Mouse (Mus musculus) cerebellum, adult 11 months (tissue): ENCODE data around the gene Olfr531.

ENCODE experiments used
- DNase-seq: peaks from one replicate; pipeline ENCODE4 v3.0.0; 2022

Olfr531 gene

DNA sequence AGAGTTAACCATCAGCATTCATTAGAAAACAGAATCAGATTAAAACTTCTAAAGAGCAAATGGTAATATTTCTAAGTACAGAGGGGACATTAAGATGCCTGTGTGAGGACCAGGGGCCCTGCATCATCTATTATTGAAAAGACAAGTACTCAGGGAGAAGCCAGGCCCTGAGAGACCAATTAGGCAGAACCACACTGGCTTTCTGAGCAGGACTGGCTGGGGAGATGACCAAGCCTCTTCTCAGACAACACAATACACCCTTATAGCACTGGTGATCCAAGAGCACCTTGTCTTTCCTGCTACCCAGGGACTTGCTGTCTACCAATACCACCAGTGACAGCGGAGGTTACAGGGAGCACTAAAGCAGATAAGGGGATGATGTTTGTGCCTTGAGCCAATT lies at the start of gene Olfr531:
Gene Olfr531 (minus strand): TSS at position 101 of the 400 bp plus-strand sequence.
- DNase-seq = no peak

DNA sequence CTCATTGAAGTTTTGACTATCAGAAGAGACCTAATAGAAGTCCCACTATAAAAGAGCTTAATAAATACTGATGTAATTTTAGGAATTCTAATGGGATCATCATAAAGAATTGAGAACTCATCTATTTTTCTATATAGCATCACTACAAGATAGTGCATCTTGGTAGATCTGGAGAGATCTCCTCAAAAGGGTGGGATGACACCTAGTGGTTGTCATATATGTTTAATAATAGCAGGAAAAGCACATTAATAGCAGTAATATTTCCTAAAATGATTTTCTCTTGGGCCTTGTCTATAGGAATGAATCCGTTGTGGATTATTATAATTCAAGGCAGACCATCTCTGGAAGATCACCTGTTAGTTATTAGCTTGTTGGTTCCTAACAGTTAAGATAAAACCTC lies 40.4 kb upstream of the Olfr531 start:
- no peak for DNase-seq

GRCm38 (mm10) chr7:140421539-140421938 lies 18.8 kb upstream of the Olfr531 start, which contains the start of gene Olfr532:
Gene Olfr532, minus strand, starts transcription at chr7:140421639.
- no peak for DNase-seq

GRCm38 (mm10) chr7:140376911-140377310 lies 25.8 kb downstream of the Olfr531 start:
- DNase-seq = no peak

GRCm38 (mm10) chr7:140376231-140376630 lies 26.5 kb downstream of the Olfr531 start, which contains the start of gene Olfr530:
Gene Olfr530, minus strand, starts transcription at chr7:140376331.
- DNase-seq = no peak

DNA sequence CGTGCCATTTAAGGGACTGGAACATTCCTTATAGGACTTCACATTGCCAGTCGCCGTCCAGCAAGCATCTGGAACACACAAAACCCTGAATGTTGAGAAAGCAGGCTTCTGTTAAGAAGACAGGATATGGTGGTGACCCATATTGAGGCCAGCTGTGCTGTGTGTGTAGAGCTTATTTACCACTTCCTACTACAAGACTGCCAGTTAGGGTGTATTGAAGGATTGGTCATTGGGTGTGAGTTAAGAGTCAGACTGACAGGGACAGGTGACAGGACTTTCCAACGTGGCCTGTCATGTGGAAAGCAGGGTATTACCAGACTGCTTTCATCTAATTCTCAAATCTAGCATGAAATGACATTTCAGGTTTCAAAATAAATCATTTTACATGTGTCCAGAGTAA lies 28.4 kb downstream of the Olfr531 start:
- no peak for DNase-seq

DNA sequence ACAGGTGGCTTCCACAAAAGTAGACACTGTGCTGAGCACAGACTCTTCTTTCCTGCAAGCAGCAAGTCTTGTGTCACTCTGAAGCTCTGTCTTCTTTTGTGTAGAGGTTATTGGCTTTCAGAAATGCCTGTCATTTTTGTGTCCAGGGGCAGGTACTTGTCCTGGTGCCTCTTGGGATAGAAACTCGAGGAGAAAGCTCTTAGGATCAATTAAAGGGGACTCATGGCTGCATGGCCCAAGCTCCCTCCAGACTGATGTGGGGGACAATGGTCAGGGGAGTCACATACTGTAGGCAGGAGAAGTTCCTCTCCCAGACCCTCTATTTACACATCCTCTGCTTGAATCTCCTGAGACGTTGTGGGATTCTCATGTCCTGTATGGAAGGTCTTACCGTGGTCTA lies 41.1 kb downstream of the Olfr531 start, which contains the start of gene Olfr60:
Gene Olfr60 (minus strand): TSS at position 101 of the 400 bp plus-strand sequence.
- no peak for DNase-seq
